21 mouse cellular contexts compared by ENCODE assay signal in the genomic region with DNA sequence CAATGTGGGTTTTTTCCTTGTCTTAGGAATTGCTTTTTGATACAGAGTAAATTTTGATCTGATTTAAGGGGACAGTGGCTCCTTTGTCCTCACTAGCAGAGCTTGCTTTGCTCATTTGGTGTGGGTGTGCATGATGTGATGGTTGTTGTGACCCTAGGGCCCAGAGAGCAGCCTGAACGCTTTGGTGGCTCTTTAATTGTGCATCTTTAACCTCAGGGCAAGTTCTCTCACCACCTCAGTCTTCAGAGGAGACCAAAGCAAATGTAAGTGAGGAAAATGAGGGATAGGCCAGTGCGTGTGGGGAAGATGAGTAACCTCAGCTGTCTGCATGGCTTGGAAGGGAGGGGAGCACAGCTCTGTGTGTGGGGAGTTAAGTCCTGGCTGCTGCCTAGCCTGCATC.
"Had no signal": no experiment of that assay in that cellular context is flagged by ENCODE, and none has a peak within 500 bp of the region (broad histone marks: within the 10 kb centered on the region; RNA-seq: fewer than 3 reads in every experiment).

No protein-coding gene starts in this region.

- H3K4me3 ChIP-seq: limb, embryonic 10.5 days; limb, embryonic 13.5 days; liver, embryonic 12.5 days; liver, embryonic 15.5 days; lung, embryonic 15.5 days; megakaryocyte, embryonic 14.5 days; midbrain, embryonic 10.5 days; midbrain, embryonic 13.5 days; myocyte had no signal

- H3K27ac ChIP-seq: kidney, postnatal 0 days; limb, embryonic 10.5 days; limb, embryonic 13.5 days; liver, embryonic 12.5 days; liver, embryonic 15.5 days; lung, embryonic 15.5 days; midbrain, embryonic 10.5 days; midbrain, embryonic 13.5 days; stomach, postnatal 0 days had no signal

- H3K9ac ChIP-seq: limb, embryonic 13.5 days; liver, embryonic 12.5 days; liver, embryonic 15.5 days; lung, embryonic 15.5 days; midbrain, embryonic 13.5 days had no signal

- H3K4me1 ChIP-seq: lung, embryonic 15.5 days had no signal

- DNase-seq: kidney, adult 2 months; kidney, postnatal 4 days; layer of hippocampus, postnatal 36 days; liver; lung, adult 18-20 months; lung, postnatal 10 days; lung, postnatal 36 days; thymus, adult 2 months; thymus, postnatal 14 days; thymus, postnatal 4 days had no signal

- H3K27me3 ChIP-seq: limb, embryonic 13.5 days; liver, embryonic 12.5 days; liver, embryonic 15.5 days; lung, embryonic 15.5 days; megakaryocyte, embryonic 14.5 days; midbrain, embryonic 13.5 days had no signal
